Mouse (Mus musculus) limb, embryonic 14.5 days (tissue): ENCODE measurements around the gene Aarsd1. TPM values are rescaled to one million over a fixed set of nuclear protein-coding genes. Genes with fewer than 3 reads are reported as not detected.
"Not testable (repeated sequence)": the region's sequence is repeated elsewhere in the genome, so short reads cannot be mapped to it uniquely, and the experiment has no call there.

Experiments used
- ATAC-seq: fragments of 200-750 bp; cut with Nextera tagmentation; 2 replicates; pipeline ENCODE4 v1.8.0; 2017; ENCODE audit warnings: low read depth, moderate number of reproducible peaks, moderate TSS enrichment; ENCODE audit not compliant: low FRiP score
- DNase-seq: peaks from one replicate; pipeline ENCODE4 v3.0.0-alpha.2; 2015; ENCODE audit warnings: low spot score
- H3K27ac ChIP-seq: fragments of 300-500 bp; sonication (generic); replicated peaks from 2 replicates; pipeline ENCODE4 v1.5.1; 2014; ENCODE audit warnings: low read depth, mild to moderate bottlenecking, low read length, moderate library complexity, mixed read lengths
- H3K27me3 ChIP-seq: fragments of 300-500 bp; sonication (generic); 2 replicates; pipeline ENCODE4 v1.6.1; 2014; ENCODE audit warnings: low read length, mixed read lengths; ENCODE audit not compliant: control insufficient read depth, insufficient read depth
- H3K36me3 ChIP-seq: fragments of 300-500 bp; sonication (generic); 2 replicates; pipeline ENCODE4 v1.6.1; 2014; ENCODE audit warnings: mild to moderate bottlenecking, low read length, moderate library complexity, mixed read lengths; ENCODE audit not compliant: control insufficient read depth, insufficient read depth
- H3K4me1 ChIP-seq: fragments of 300-500 bp; sonication (generic); 2 replicates; pipeline ENCODE4 v1.6.1; 2014; ENCODE audit warnings: antibody characterized with exemption, low read length, mixed read lengths; ENCODE audit not compliant: control insufficient read depth, insufficient read depth
- H3K4me2 ChIP-seq: fragments of 300-500 bp; sonication (generic); replicated peaks from 2 replicates; pipeline ENCODE4 v1.6.1; 2014; ENCODE audit warnings: low read depth, mild to moderate bottlenecking, low read length, moderate library complexity; ENCODE audit not compliant: severe bottlenecking
- H3K4me3 ChIP-seq: fragments of 300-500 bp; sonication (generic); replicated peaks from 2 replicates; pipeline ENCODE4 v1.5.1; 2014; ENCODE audit warnings: low read length
- H3K9ac ChIP-seq: fragments of 300-500 bp; sonication (generic); 2 replicates; pipeline ENCODE4 v1.6.1; 2014; ENCODE audit warnings: mild to moderate bottlenecking, low read depth, low read length, moderate library complexity; ENCODE audit not compliant: severe bottlenecking
- H3K9me3 ChIP-seq: fragments of 300-500 bp; sonication (generic); 2 replicates; pipeline ENCODE4 v1.6.1; 2016; ENCODE audit warnings: low read length; ENCODE audit not compliant: control insufficient read depth
- POLR2A ChIP-seq: fragments of 200-500 bp; IDR thresholded peaks from 2 replicates; pipeline ENCODE4 v1.8.0; 2012; ENCODE audit warnings: inconsistent platforms, mild to moderate bottlenecking, moderate library complexity, borderline replicate concordance; ENCODE audit not compliant: insufficient read depth, insufficient read length; ENCODE audit errors: extremely low read depth
- WGBS: fragments of 180-500 bp; shearing (Covaris S2); extraction: QIAGEN DNeasy Blood & Tissue Kit; methylation state at CpG from one replicate; pipeline ENCODE4 v1.1.7; 2014; 5-methylcytosine and 5-hydroxymethylcytosine counted together
- polyA plus RNA-seq, 2 experiments: library from polyadenylated mRNA; depleted of rRNA in 1 of 2; stranded (reverse) in 1 of 2; unstranded in 1 of 2; fragments of >200 nt; fragmentation: Nextera tagmentation in 1 of 2; extraction: Ambion mirVana in 1 of 2; gene quantifications; 2 replicates each; pipeline versions ENCODE4 v1.2.1 to v1.2.3; 2012 to 2014

Gene Aarsd1
- polyA plus RNA-seq (2012; rRNA removed) (39.3 and 41.1 TPM in 2 replicates), polyA plus RNA-seq (2014; fragmentation: Nextera tagmentation; extraction: Ambion mirVana) (62.8 and 63.2 TPM in 2 replicates)

DNA sequence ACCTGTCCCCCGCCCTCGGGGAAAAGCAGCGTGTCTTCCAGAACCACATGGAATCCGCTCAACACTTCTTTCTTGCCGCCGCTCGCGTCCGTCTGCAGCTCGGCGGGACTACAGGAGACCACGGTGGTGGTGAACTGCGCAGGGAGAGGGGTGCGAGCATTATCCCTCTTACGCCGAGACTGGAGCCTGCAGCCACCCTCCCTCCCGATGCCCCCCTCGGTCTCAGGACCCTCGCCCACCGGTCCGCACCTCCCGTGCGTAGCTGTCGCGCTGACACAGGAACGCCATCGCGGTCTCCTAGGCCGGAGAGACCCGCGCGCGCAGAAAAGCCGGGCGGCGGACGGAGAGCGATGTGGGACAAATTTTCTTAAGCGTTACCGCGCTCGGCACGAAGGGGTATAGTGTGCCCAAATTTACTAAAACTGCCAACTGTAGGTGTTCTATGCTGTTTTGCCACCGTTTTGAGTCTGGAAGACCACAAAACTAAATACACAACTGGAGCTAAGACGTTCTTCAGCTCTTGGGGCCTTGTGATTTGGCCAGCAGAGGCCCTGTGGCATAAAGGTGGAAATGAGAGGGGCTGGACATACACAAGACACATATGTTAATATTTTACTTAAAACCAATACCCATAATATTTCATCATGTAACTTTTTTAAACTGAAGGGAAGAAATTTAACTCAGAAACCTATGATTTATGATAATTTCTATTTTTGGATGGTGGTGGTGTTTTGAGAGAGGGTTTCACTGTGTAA, at the start of gene Aarsd1:
TSS of gene Aarsd1 (minus strand) at position 515 of the 755 bp plus-strand sequence.
- Histone ChIP-seq H3K36me3 (peaks cover 13% of the 10 kb centered on the region), H3K4me2 (peak within 1 kb of the TSS; percentile 64), H3K4me3 (peak within 1 kb of the TSS; percentile 66), H3K9me3 (no peaks in the 10 kb centered on the region), H3K9ac (peak within 1 kb of the TSS; percentile 80), H3K4me1 (peaks cover 6% of the 10 kb centered on the region), H3K27me3 (no peaks in the 10 kb centered on the region), H3K27ac (peak within 1 kb of the TSS; percentile 59)
- WGBS = under 1% methylated on average over 45 of the region's 45 CpGs
- ATAC-seq (peak; percentile 91), DNase-seq (peak; percentile 79)
- TF ChIP-seq POLR2A = peak; percentile 75; the same call in 1 of the 2 replicates

GRCm38 (mm10) chr11:101466552-101466950, 49.1 kb upstream of the Aarsd1 start:
- not testable (repeated sequence) for H3K36me3 ChIP-seq, ATAC-seq, H3K9ac ChIP-seq, H3K27ac ChIP-seq, H3K9me3 ChIP-seq, DNase-seq, H3K27me3 ChIP-seq
- H3K4me1 ChIP-seq = peaks cover 24% of the 10 kb centered on the region
- 65% methylated on average over 5 of the region's 5 CpGs for WGBS
- peak overlapping the region; percentile 90 for H3K4me2 ChIP-seq
- H3K4me3 ChIP-seq = peak overlapping the region; percentile 82

DNA sequence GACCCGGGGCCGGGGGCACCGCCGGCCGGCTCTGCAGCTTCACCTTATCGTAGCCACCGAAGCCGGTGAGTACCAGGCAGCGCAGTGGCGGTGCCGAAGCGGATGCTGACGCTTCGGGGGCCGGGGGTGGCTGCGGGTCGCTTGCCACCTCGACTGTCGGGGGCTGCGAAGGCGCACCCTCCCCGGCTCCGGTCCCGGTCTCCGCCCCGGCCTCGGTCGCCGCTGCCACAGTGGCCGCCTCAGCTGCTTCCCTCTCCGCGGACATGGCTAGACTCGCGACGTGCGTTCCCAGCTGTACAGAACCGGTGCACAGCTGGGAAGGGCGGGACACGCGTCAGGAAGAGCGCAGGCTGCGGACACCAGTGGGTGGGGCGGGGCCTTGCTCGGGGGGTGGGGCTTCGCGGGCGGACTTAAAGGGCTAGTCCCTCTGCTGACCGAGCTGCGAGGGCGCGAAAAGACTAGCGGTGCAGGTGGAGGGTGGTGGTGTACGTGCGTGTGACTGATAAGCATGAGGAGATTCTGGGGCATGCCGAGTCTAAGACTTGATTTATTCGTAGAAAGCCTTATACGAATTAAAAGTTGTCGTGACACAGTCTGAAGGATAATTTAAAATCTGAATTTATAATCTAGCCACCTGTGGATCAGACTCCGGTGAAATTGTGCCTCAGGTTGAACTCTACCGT, 48.6 kb upstream of the Aarsd1 start, which contains the start of gene Vat1:
TSS of gene Vat1 (minus strand) at position 362 of the 683 bp plus-strand sequence.
- ATAC-seq (peak; percentile 51), DNase-seq (peak; percentile 57)
- H3K4me3 ChIP-seq = peak within 1 kb of the TSS; percentile 82
- peaks cover 24% of the 10 kb centered on the region for H3K4me1 ChIP-seq
- H3K27ac ChIP-seq = peak within 1 kb of the TSS; percentile 76
- no peak for TF ChIP-seq POLR2A
- no peaks in the 10 kb centered on the region for H3K9me3 ChIP-seq
- H3K36me3 ChIP-seq = peaks cover 15% of the 10 kb centered on the region
- H3K27me3 ChIP-seq = no peaks in the 10 kb centered on the region
- H3K4me2 ChIP-seq = peak within 1 kb of the TSS; percentile 90
- H3K9ac ChIP-seq = peak within 1 kb of the TSS; percentile 64
- WGBS = 1% methylated on average over 59 of the region's 60 CpGs

GRCm38 (mm10) chr11:101465101-101465868, 47.9 kb upstream of the Aarsd1 start:
- Histone ChIP-seq H3K4me1 (peaks cover 24% of the 10 kb centered on the region), H3K4me3 (peak overlapping the region; percentile 82), H3K27ac (peak overlapping the region; percentile 76), H3K4me2 (peak overlapping the region; percentile 90), H3K36me3 (peaks cover 22% of the 10 kb centered on the region), H3K27me3 (no peaks in the 10 kb centered on the region), H3K9ac (peak overlapping the region; percentile 64), H3K9me3 (no peaks in the 10 kb centered on the region)
- TF ChIP-seq POLR2A = no peak
- under 1% methylated on average over 49 of the region's 51 CpGs for WGBS
- ATAC-seq = peak; percentile 58
- DNase-seq = peak; percentile 75
